Mouse (Mus musculus) midbrain, embryonic 14.5 days (tissue): ENCODE results near the gene Dpm2. TPM values are rescaled to one million over a fixed set of nuclear protein-coding genes. Genes with fewer than 3 reads are reported as not detected.
A peak's percentile ranks its signal among the peaks of the same experiment; 100 is the strongest.

Source experiments
- ATAC-seq: fragments of 200-750 bp; cut with Nextera tagmentation; 2 replicates; pipeline ENCODE4 v1.8.0; 2017; ENCODE audit warnings: moderate number of reproducible peaks, moderate library complexity; ENCODE audit not compliant: low FRiP score, low TSS enrichment
- DNase-seq: peaks from one replicate; pipeline ENCODE4 v3.0.0-alpha.2; 2015
- H3K27ac ChIP-seq: fragments of 300-500 bp; sonication (generic); replicated peaks from 2 replicates; pipeline ENCODE4 v1.5.1; 2014; ENCODE audit warnings: mild to moderate bottlenecking, low read depth, low read length, moderate library complexity
- H3K27me3 ChIP-seq: fragments of 300-500 bp; sonication (generic); 2 replicates; pipeline ENCODE4 v1.6.1; 2014; ENCODE audit warnings: low read length, control low read depth, mixed read lengths; ENCODE audit not compliant: control insufficient read depth, insufficient read depth
- H3K36me3 ChIP-seq: fragments of 300-500 bp; sonication (generic); 2 replicates; pipeline ENCODE4 v1.6.1; 2014; ENCODE audit warnings: low read length, control low read depth; ENCODE audit not compliant: control insufficient read depth, insufficient read depth
- H3K4me1 ChIP-seq: fragments of 300-500 bp; sonication (generic); 2 replicates; pipeline ENCODE4 v1.6.1; 2014; ENCODE audit warnings: mild to moderate bottlenecking, antibody characterized with exemption, low read length, control low read depth; ENCODE audit not compliant: control insufficient read depth, insufficient read depth
- H3K4me2 ChIP-seq: fragments of 300-500 bp; sonication (generic); 2 replicates; pipeline ENCODE4 v1.6.1; 2014; ENCODE audit warnings: mild to moderate bottlenecking, low read length, moderate library complexity
- H3K4me3 ChIP-seq: fragments of 300-500 bp; sonication (generic); replicated peaks from 2 replicates; pipeline ENCODE4 v1.5.1; 2014; ENCODE audit warnings: low read depth, low read length
- H3K9ac ChIP-seq: fragments of 300-500 bp; sonication (generic); replicated peaks from 2 replicates; pipeline ENCODE4 v1.6.1; 2014; ENCODE audit warnings: mild to moderate bottlenecking, low read length, moderate library complexity
- H3K9me3 ChIP-seq: fragments of 300-500 bp; sonication (generic); 2 replicates; pipeline ENCODE4 v1.6.1; 2016; ENCODE audit warnings: low read length, control low read depth, mixed read lengths; ENCODE audit not compliant: control insufficient read depth
- WGBS: fragments of 180-500 bp; shearing (Covaris S2); extraction: QIAGEN DNeasy Blood & Tissue Kit; methylation state at CpG from one replicate; pipeline ENCODE4 v1.1.7; 2014; 5-methylcytosine and 5-hydroxymethylcytosine counted together
- polyA plus RNA-seq: library from polyadenylated mRNA; unstranded; fragments of >200 nt; fragmentation: Nextera tagmentation; extraction: Ambion mirVana; gene quantifications from 2 replicates; pipeline ENCODE4 v1.2.1, GENCODE M21; 2014

The Dpm2 gene
- polyA plus RNA-seq, 1 experiment from 2014 or later: 138 TPM

DNA sequence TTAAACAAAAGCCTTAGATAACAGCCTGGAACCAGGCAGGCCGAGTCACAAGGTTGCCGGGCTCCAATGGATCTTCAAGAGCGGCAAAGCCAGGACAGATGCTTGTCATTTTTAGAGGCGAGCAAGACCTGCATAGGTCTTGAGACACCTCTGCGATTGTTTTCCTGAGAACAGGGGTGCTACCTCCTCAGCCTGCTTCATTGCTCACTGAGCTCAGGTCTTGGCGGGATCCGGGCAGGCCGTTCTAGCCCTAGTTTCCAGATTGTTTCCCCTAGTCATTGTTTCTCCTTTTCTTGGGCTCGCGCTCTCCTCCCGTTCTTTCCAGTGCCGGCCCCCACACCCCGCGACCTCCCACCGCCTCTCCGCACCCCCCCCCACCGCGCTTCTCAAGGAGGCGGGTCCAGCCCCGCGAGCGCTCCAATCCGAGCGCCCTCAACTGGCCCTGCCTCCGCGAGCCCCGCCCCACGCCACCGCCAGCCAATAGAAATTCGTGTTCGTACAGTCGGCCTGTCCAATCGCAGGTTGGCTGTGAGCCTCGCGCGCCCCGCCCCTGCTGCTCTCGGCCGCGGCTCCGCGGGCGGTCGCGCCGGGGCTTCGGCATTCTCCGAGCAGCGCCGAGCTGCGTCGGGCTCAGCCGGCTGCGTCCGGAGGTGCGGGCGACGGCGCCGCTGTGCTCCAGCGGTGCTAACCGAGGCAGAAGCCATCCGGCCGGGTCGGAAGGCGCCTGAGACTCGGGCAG, 35.8 kb upstream of the Dpm2 start, which contains the start of gene Fam102a:
Fam102a (plus strand) TSS at position 600 of the 739 bp plus-strand sequence.
- no peaks in the 10 kb centered on the region for H3K36me3 ChIP-seq
- peak within 1 kb of the TSS; percentile 88 for H3K27ac ChIP-seq
- peak within 1 kb of the TSS; percentile 91 for H3K9ac ChIP-seq
- WGBS: under 1% methylated on average over 67 of the region's 67 CpGs
- H3K4me3 ChIP-seq: peak within 1 kb of the TSS; percentile 85
- H3K4me2 ChIP-seq: peak within 1 kb of the TSS; percentile 86
- DNase-seq (peak; percentile 99), ATAC-seq (peak; percentile 96)
- peaks cover 45% of the 10 kb centered on the region for H3K4me1 ChIP-seq
- H3K27me3 ChIP-seq: no peaks in the 10 kb centered on the region
- no peaks in the 10 kb centered on the region for H3K9me3 ChIP-seq

DNA sequence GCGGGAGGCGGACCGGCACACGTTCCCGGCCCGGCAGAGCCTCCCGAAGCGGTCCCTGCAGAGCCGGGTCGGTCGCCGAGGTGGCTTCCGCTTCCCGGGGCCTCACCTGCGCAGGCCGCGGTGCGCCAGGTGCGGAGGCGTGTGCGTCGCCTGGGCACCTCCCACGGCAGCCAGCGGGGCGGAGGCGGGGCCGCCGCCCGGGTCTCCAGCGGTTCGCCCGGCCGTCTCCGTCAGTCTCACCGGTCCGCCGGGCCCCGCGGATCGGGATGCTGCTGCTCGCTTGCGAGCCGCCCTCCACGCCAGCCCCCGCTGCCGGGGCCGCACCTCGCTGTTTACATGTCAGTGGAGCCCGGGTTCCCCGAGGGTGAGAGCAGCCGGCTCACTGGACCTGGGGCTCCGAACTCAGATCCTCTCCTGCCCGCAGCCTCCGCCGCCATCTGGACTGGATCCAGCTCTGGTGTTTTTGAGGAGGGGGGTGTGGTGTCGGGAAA, 35.1 kb upstream of the Dpm2 start:
- no peaks in the 10 kb centered on the region for H3K36me3 ChIP-seq
- peaks cover 47% of the 10 kb centered on the region for H3K4me1 ChIP-seq
- no peaks in the 10 kb centered on the region for H3K27me3 ChIP-seq
- ATAC-seq (no peak; the same call in 1 of the 2 replicates), DNase-seq (peak; percentile 68)
- under 1% methylated on average over 54 of the region's 56 CpGs for WGBS
- peak overlapping the region; percentile 86 for H3K4me2 ChIP-seq
- H3K27ac ChIP-seq: peak overlapping the region; percentile 88
- peak overlapping the region; percentile 85 for H3K4me3 ChIP-seq
- no peaks in the 10 kb centered on the region for H3K9me3 ChIP-seq
- peak overlapping the region; percentile 91 for H3K9ac ChIP-seq

DNA sequence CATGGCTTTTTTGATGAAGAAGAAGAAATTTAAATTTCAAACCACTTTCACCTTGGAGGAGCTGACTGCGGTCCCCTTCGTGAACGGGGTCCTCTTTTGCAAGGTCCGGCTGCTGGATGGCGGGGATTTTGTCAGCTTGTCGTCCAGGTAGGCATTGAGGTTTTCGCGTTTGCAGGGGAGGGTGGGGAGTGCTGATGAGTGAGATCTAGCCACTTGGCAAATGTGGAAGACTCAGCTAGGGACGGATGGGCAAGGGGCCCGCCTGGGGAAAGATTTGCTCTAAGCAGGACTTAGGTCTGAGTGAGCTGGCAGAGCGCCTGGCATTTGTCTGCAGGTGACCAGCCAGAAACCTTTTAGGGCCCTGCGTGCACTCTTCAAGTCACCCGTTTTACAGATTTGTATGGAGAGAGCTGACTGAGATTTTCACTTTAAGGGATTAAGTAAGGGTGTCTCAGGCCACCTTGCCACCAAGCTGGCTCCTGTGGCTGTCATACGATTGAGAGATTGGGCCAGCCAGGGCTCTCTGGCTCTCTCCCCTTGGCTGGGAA, 34.5 kb upstream of the Dpm2 start:
- H3K4me2 ChIP-seq: peak overlapping the region; percentile 86
- H3K4me3 ChIP-seq: peak overlapping the region; percentile 85
- DNase-seq (peak; percentile 46), ATAC-seq (no peak)
- H3K9me3 ChIP-seq: no peaks in the 10 kb centered on the region
- H3K36me3 ChIP-seq: no peaks in the 10 kb centered on the region
- H3K27me3 ChIP-seq: no peaks in the 10 kb centered on the region
- under 1% methylated on average over 14 of the region's 14 CpGs for WGBS
- peak overlapping the region; percentile 49; the same call in 1 of the 2 replicates for H3K27ac ChIP-seq
- H3K9ac ChIP-seq: peak overlapping the region; percentile 91
- peaks cover 47% of the 10 kb centered on the region for H3K4me1 ChIP-seq

DNA sequence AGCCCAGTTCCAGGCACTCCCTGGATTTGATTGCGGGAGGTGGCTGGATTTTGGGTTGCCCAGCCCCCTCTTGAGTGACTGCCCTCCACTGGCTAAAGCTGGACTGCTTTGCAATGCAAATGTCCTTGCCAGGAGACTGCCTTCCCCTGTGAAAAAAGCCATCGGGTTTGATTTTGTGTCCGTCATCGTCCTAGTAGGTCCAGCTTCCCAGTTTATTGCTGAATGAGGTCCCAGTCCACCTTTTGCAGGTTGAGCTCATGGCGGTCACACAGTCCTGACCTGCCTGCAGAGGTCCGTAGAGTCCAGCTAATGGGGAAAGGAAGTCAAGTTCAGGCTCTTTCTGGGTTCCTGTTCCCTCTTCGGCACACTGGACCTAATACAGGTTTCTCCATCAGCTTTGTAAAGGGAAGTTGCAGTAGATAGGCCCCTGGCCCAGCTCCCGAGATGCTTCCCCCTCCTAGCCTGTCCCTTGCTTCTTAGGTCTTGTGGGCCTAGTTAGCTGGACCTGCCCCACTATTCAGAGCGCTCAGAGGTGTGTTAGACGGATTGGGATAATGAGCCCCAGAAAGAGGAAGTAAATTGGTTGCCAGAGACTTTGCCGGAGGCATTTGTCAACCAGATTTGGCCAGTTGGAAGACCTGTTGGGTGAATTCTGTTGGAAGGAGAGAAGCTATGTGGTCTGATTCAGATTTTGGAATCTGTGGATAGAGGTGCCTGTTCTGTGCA, 33.9 kb upstream of the Dpm2 start:
- WGBS: 4% methylated on average over 11 of the region's 11 CpGs
- ATAC-seq (no peak), DNase-seq (peak; percentile 62)
- no peaks in the 10 kb centered on the region for H3K36me3 ChIP-seq
- H3K4me1 ChIP-seq: peaks cover 47% of the 10 kb centered on the region
- H3K9ac ChIP-seq: peak overlapping the region; percentile 91
- no peaks in the 10 kb centered on the region for H3K9me3 ChIP-seq
- peak overlapping the region; percentile 85 for H3K4me3 ChIP-seq
- H3K27ac ChIP-seq: peak overlapping the region; percentile 49; the same call in 1 of the 2 replicates
- peak overlapping the region; percentile 86 for H3K4me2 ChIP-seq
- no peaks in the 10 kb centered on the region for H3K27me3 ChIP-seq

DNA sequence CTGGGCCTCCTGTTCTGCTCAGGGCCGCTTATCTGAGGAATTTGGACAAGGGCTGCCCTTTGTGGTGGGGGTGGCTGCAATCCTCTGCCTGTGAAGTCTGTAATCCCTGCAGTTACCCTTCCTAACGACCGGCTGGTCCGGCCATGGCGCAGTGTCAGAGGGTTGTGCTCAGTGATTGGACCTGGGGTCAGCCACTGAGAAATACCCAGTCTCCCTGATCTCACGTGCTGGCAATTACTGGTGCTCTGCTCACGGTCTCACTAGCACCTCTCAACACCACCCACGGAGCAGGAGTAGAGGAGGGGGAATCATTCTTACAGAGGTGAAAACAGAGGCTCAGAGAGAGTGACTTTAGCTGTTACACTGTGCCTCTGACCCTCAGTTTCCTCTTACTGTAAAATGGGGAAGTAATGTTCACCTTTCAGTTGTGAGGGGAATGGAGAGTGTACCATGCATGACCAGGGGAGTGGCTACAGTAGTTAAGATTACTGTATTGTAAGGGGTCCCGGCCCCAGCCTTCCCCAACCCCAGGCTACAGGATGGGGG, 33.2 kb upstream of the Dpm2 start:
- no peaks in the 10 kb centered on the region for H3K36me3 ChIP-seq
- H3K9ac ChIP-seq: peak overlapping the region; percentile 91
- no peaks in the 10 kb centered on the region for H3K27me3 ChIP-seq
- peak overlapping the region; percentile 86 for H3K4me2 ChIP-seq
- H3K9me3 ChIP-seq: no peaks in the 10 kb centered on the region
- ATAC-seq (no peak), DNase-seq (peak; percentile 29)
- H3K4me3 ChIP-seq: peak overlapping the region; percentile 85
- peak overlapping the region; percentile 49; the same call in 1 of the 2 replicates for H3K27ac ChIP-seq
- H3K4me1 ChIP-seq: peaks cover 47% of the 10 kb centered on the region
- WGBS: 10% methylated on average over 9 of the region's 9 CpGs

DNA sequence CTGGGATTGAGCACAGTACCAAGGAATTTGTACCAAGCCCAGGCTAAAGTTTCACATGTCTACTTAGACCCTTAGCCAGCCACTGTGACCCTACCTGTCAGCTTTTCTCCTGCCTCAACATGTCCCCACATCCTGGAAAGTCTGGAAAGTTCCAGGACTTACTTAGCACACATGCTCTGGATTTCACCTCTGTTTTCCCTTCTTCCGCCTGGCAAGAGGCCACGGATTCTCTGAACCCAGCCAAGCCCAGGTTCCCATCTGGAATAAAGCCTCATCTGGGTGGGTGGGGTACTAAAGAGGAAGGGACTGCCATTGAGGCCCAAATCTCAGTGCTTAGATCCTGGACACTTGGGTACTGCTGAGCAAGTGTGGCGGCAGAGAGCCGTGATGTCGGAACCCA, 32.7 kb upstream of the Dpm2 start:
- no peak overlapping the region for H3K27ac ChIP-seq
- H3K4me1 ChIP-seq: peaks cover 47% of the 10 kb centered on the region
- H3K4me2 ChIP-seq: peak overlapping the region; percentile 86
- no peaks in the 10 kb centered on the region for H3K27me3 ChIP-seq
- H3K9me3 ChIP-seq: no peaks in the 10 kb centered on the region
- H3K36me3 ChIP-seq: no peaks in the 10 kb centered on the region
- DNase-seq (no peak), ATAC-seq (no peak)
- H3K9ac ChIP-seq: no peak overlapping the region; the same call in 1 of the 2 replicates
- 77% methylated on average over 5 of the region's 5 CpGs for WGBS
- peak overlapping the region; percentile 85 for H3K4me3 ChIP-seq

DNA sequence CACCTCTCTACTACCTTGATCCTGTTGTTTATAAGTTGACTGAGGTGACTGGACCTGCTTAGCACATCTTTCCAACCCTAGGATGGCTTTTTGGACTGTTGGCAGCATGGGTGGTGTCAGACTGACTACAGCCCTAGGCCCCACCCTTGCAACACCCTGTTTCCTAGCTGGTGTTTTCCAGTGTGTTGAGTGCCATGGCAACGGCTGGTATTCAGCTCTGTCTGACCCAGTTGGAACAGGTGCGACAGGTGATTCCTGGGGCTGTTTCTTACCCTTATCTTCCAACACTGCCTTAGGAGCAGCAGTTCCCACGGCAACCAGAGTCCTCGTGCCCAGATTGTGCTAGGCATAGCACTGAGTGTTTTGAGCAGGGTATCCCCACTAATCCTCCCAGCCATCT, 32.2 kb upstream of the Dpm2 start:
- WGBS: 62% methylated on average over 4 of the region's 4 CpGs
- H3K9me3 ChIP-seq: no peaks in the 10 kb centered on the region
- H3K4me2 ChIP-seq: peak overlapping the region; percentile 86
- 0 out of 2 replicates have a peak overlapping the region, but pooled peaks have one; percentile 7 for H3K4me3 ChIP-seq
- H3K27ac ChIP-seq: no peak overlapping the region
- H3K4me1 ChIP-seq: peaks cover 47% of the 10 kb centered on the region
- no peaks in the 10 kb centered on the region for H3K27me3 ChIP-seq
- H3K36me3 ChIP-seq: no peaks in the 10 kb centered on the region
- ATAC-seq: no peak
- DNase-seq: no peak
- H3K9ac ChIP-seq: no peak overlapping the region; the same call in 1 of the 2 replicates

DNA sequence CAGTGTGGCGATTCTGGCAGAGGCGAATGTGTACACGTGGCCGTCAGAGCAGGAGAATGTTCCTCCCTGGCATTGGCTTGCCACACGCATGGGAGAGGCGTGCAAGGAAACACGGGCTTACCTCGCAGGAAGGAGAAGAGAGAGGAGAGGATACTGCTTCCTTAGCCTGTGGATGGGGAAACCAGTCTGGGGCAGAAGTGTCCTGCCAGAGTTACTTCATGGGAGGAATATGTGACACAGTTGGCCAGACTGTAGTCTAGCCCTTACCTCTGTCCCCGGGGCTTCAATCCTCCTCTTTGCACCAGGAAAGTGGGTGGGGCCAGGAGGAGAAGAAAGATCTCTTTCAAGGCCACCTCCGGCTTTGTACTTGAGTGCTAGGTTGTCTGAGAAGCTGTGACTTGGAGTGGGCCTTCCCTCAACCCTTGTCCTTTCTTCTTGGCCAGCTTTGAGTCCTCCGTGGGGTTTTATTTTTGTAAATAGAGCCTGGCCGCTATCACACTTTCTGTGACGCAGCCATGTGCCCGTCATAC, 31.1 kb upstream of the Dpm2 start:
- H3K27ac ChIP-seq: no peak overlapping the region
- H3K9ac ChIP-seq: no peak overlapping the region
- no peaks in the 10 kb centered on the region for H3K27me3 ChIP-seq
- no peaks in the 10 kb centered on the region for H3K36me3 ChIP-seq
- no peak overlapping the region for H3K4me3 ChIP-seq
- DNase-seq: no peak
- WGBS: 82% methylated on average over 14 of the region's 14 CpGs
- no peak for ATAC-seq
- no peaks in the 10 kb centered on the region for H3K9me3 ChIP-seq
- peak overlapping the region; percentile 86; the same call in 1 of the 2 replicates for H3K4me2 ChIP-seq
- peaks cover 41% of the 10 kb centered on the region for H3K4me1 ChIP-seq
